Mouse (Mus musculus) thymus, postnatal 14 days (tissue): ENCODE measurements at regions not wholly inside any gene's neighbourhood (a gene's known extent, or its start where the extent isn't known, plus 50 kb on each side); places are given as distances from the start of the nearest gene placed in this dataset.

Experiments used
- DNase-seq: peaks from one replicate; pipeline ENCODE4 v3.0.0; 2021

DNA sequence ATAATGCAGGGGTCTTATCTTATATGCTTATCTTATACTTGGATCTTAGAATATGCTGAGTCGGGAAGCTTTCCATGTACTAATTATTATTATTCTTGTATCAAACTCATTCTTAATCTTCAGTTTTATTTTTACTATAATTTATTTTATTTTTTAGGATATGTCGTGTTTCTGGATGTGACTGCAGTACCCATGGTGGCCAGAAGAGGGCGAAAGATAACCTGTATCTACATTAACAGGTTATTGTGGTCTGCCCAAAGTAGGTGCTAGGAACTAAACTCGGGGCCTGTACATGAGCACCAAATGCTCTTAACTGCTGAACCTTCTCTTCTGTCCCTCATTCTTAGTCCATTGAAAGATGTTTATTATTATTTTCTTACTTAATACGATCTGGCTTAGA, 72.0 kb upstream of the Samt3 start:
- DNase-seq: peak; percentile 2

DNA sequence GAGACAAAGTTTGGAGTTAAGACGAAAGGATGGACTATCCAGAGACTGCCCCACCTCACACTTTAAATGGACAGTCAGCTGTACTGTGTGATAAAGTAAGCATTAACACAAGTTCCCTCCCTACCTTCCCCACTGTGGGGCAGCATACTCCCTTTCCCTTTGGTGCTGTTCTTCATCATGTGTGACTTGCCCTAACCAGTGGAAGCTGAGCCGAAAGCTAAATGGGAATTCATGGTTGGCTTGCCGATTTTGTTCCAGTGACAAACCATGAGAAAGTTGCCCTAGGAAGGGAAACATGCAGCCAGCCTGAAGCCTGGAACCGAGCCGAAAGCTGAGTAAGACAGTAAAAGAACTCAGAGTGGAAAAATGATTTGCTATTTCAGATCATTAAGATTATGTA, 62.9 kb upstream of the Samt3 start:
- DNase-seq: no peak
